In genomic region chr14:75845698-75846115, GRCm38 (mm10) we compare ENCODE assay signal across 8 mouse cellular contexts. TPM values are rescaled to one million over a fixed set of nuclear protein-coding genes. Genes with fewer than 3 reads are reported as not detected.
DNase-seq lines count a peak whose midpoint lies in the region; ATAC-seq and TF ChIP-seq lines count a peak whose summit lies in the region.

No protein-coding gene starts in this region.

- H3K4me2 ChIP-seq in heart, embryonic 11.5 days = peak overlapping the region; percentile 69
- H3K4me2 ChIP-seq in kidney, embryonic 16.5 days (replicated peaks; ENCODE audit: low read depth, low read length) = peak overlapping the region; percentile 69

- ATAC-seq in erythroblast, adult 5-6 weeks (replicated peaks; ENCODE audit: low FRiP score, poor library complexity, severe bottlenecking) = peak; percentile 76
- ATAC-seq in heart, embryonic 11.5 days (replicated peaks; ENCODE audit: insufficient number of reproducible peaks, low FRiP score, low TSS enrichment) = peak; percentile 60
- ATAC-seq in kidney, embryonic 16.5 days (ENCODE audit: low FRiP score, low TSS enrichment) = peak; percentile 73
- peak; percentile 70 for ATAC-seq in monocyte, adult 5-6 weeks (replicated peaks; ENCODE audit: insufficient number of reproducible peaks, low FRiP score, low TSS enrichment, poor library complexity, severe bottlenecking)

- H3K27ac ChIP-seq in heart, embryonic 11.5 days (ENCODE audit: low read depth, low read length) = peak overlapping the region; percentile 98
- H3K27ac ChIP-seq in kidney, embryonic 16.5 days (ENCODE audit: low read length) = peak overlapping the region; percentile 98
- H3K27ac ChIP-seq in liver, adult 2 months (replicated peaks; ENCODE audit: insufficient read depth, low read depth, low read length) = peak overlapping the region; percentile 86

- peak overlapping the region; percentile 90 for H3ac ChIP-seq in C2C12 (ENCODE audit: control insufficient read depth, insufficient read length, low read depth)

- no peak for TF ChIP-seq CTCF in C2C12 (IDR thresholded peaks at IDR 0.05; ENCODE audit: control insufficient read depth, insufficient read depth, insufficient read length)
- peak; percentile 73 for TF ChIP-seq CTCF in liver, adult 2 months (IDR thresholded peaks at IDR 0.05; ENCODE audit: low read depth, low read length)

- H3K79me2 ChIP-seq in C2C12 (ENCODE audit: control insufficient read depth, insufficient read depth) = peaks cover 63% of the 10 kb centered on the region
- no peaks in the 10 kb centered on the region for H3K79me2 ChIP-seq in liver, adult 2 months (ENCODE audit: control insufficient read depth, insufficient read depth, low read length)

- H3K36me3 ChIP-seq in C2C12 (ENCODE audit: control insufficient read depth, insufficient read depth) = peaks cover 51% of the 10 kb centered on the region
- peaks cover 32% of the 10 kb centered on the region for H3K36me3 ChIP-seq in heart, embryonic 11.5 days (ENCODE audit: control insufficient read depth, insufficient read depth, low read length)
- peaks cover 41% of the 10 kb centered on the region for H3K36me3 ChIP-seq in kidney, embryonic 16.5 days (ENCODE audit: insufficient read depth, low read length)
- peaks cover 38% of the 10 kb centered on the region for H3K36me3 ChIP-seq in liver, adult 2 months (ENCODE audit: control insufficient read depth, insufficient read depth, low read length)

- H3K9me3 ChIP-seq in heart, embryonic 11.5 days (replicated peaks; ENCODE audit: control insufficient read depth, low read length) = no peaks in the 10 kb centered on the region
- no peaks in the 10 kb centered on the region for H3K9me3 ChIP-seq in kidney, embryonic 16.5 days (ENCODE audit: low read length)

- peaks cover 19% of the 10 kb centered on the region for H3K4me1 ChIP-seq in heart, embryonic 11.5 days (ENCODE audit: control insufficient read depth, insufficient read depth, low read length)
- peaks cover 23% of the 10 kb centered on the region for H3K4me1 ChIP-seq in kidney, embryonic 16.5 days (ENCODE audit: insufficient read depth, low read length)
- peaks cover 16% of the 10 kb centered on the region for H3K4me1 ChIP-seq in liver, adult 2 months (ENCODE audit: control insufficient read depth, insufficient read depth, low read length)

- H3K4me3 ChIP-seq in C2C12 (ENCODE audit: insufficient read depth, poor library complexity, severe bottlenecking) = peak overlapping the region; percentile 71
- H3K4me3 ChIP-seq in heart, embryonic 11.5 days (ENCODE audit: low read depth, low read length) = peak overlapping the region; percentile 75
- peak overlapping the region; percentile 89 for H3K4me3 ChIP-seq in kidney, embryonic 16.5 days (ENCODE audit: low read length)
- peak overlapping the region; percentile 89 for H3K4me3 ChIP-seq in liver, adult 2 months (ENCODE audit: insufficient read depth, low read depth, low read length)

- 0 out of 2 replicates have a peak, but pooled peaks have one; percentile 33 for TF ChIP-seq POLR2A in liver, adult 2 months (IDR thresholded peaks at IDR 0.05; ENCODE audit: extremely low read depth, insufficient read depth, low read length)

- H3K27me3 ChIP-seq in C2C12 (ENCODE audit: control insufficient read depth, insufficient read depth, insufficient read length) = no peaks in the 10 kb centered on the region
- no peaks in the 10 kb centered on the region for H3K27me3 ChIP-seq in heart, embryonic 11.5 days (ENCODE audit: control insufficient read depth, insufficient read depth, low read length)
- no peaks in the 10 kb centered on the region for H3K27me3 ChIP-seq in kidney, embryonic 16.5 days (ENCODE audit: insufficient read depth, low read length)
- H3K27me3 ChIP-seq in liver, adult 2 months (ENCODE audit: control insufficient read depth, insufficient read depth, low read length) = no peaks in the 10 kb centered on the region

- DNase-seq in brain, adult 2 months (ENCODE audit: low read depth, low spot score) = peak; percentile 94
- DNase-seq in liver, adult 2 months (ENCODE audit: extremely low read depth, low read depth, low spot score) = peak; percentile 69
- peak; percentile 91 to 96 for DNase-seq in spleen, postnatal 4 days (ENCODE audit: low spot score in 2 of 2)

- H3K79me3 ChIP-seq in C2C12 (ENCODE audit: low read depth) = peaks cover 42% of the 10 kb centered on the region

- H3K9ac ChIP-seq in heart, embryonic 11.5 days (ENCODE audit: low read depth, low read length) = peak overlapping the region; percentile 98
- H3K9ac ChIP-seq in kidney, embryonic 16.5 days (replicated peaks; ENCODE audit: low read length) = peak overlapping the region; percentile 96
- H3K9ac ChIP-seq in liver, adult 2 months (ENCODE audit: low read depth, low read length) = peak overlapping the region; percentile 97

- WGBS in heart, embryonic 11.5 days (ENCODE audit: insufficient replicate concordance) = under 1% methylated on average over 30 of the region's 40 CpGs
- WGBS in kidney, embryonic 16.5 days = under 1% methylated on average over 40 of the region's 40 CpGs
- WGBS in liver, adult 2 months = under 1% methylated on average over 37 of the region's 40 CpGs

TF ChIP-seq in C2C12, 6 proteins besides CTCF, POLR2A, EP300 and RAD21:
- TF ChIP-seq CEBPB (IDR thresholded peaks at IDR 0.05; ENCODE audit: low read depth) (no peak), MAX (IDR thresholded peaks at IDR 0.05) (peak; percentile 42)
TF ChIP-seq in C2C12: peak in this region for 1.

RNA-seq across cellular contexts. Expression of gene Tpt1, which starts 0.8 kb away (rescaled TPM):
- 5,697 TPM for polyA plus RNA-seq in C2C12 (2012; fragmentation: generic; extraction: Trizol)
- total RNA-seq in erythroblast, adult 5-6 weeks (2015; ENCODE audit: low replicate concordance) = 1,739 and 1,947 TPM in 2 replicates
- total RNA-seq in erythroblast, adult 5-6 weeks (2017; ENCODE audit: low replicate concordance) = 548 and 914 TPM in 2 replicates
- 1,014 and 1,054 TPM in 2 replicates for polyA plus RNA-seq in heart, embryonic 11.5 days (2014; fragmentation: Nextera tagmentation; extraction: Ambion mirVana)
- 868 and 911 TPM in 2 replicates for polyA plus RNA-seq in kidney, embryonic 16.5 days (2015; fragmentation: Nextera tagmentation; extraction: Ambion mirVana)
- total RNA-seq in liver, adult 2 months (2014; rRNA removed) = 1,382 and 1,429 TPM in 2 replicates
- 1,392 and 1,422 TPM in 2 replicates for polyA plus RNA-seq in liver, adult 2 months (2012; rRNA removed)
- total RNA-seq in monocyte, adult 5-6 weeks (2017) = 1,522 to 2,093 TPM (median 2,001 TPM) in 3 replicates

RNA-seq across cellular contexts. Expression of gene Slc25a30, which starts 58.9 kb away (rescaled TPM):
- 15.9 TPM for polyA plus RNA-seq in C2C12 (2012; fragmentation: generic; extraction: Trizol)
- 8.2 and 13.3 TPM in 2 replicates for total RNA-seq in erythroblast, adult 5-6 weeks (2015; ENCODE audit: low replicate concordance)
- total RNA-seq in erythroblast, adult 5-6 weeks (2017; ENCODE audit: low replicate concordance) = 3.4 and 7.0 TPM in 2 replicates
- polyA plus RNA-seq in heart, embryonic 11.5 days (2014; fragmentation: Nextera tagmentation; extraction: Ambion mirVana) = 5.8 and 7.2 TPM in 2 replicates
- polyA plus RNA-seq in kidney, embryonic 16.5 days (2015; fragmentation: Nextera tagmentation; extraction: Ambion mirVana) = 13.0 and 13.1 TPM in 2 replicates
- 10.5 and 14.8 TPM in 2 replicates for total RNA-seq in liver, adult 2 months (2014; rRNA removed)
- 7.3 and 17.4 TPM in 2 replicates for polyA plus RNA-seq in liver, adult 2 months (2012; rRNA removed)
- 22.8 to 36.1 TPM (median 24.3 TPM) in 3 replicates for total RNA-seq in monocyte, adult 5-6 weeks (2017)

Comparison
In these comparisons a context has a peak if more than half of its experiments do, and no peak if none do; other contexts are left out.
1. Peak in every context shown above with its lines: DNase-seq, ATAC-seq, H3K4me3 ChIP-seq and H3K27ac ChIP-seq.